Mouse (Mus musculus): Measurements from ENCODE around the gene Nrde2.
A peak's percentile ranks its signal among the peaks of the same experiment; 100 is the strongest.

DNA sequence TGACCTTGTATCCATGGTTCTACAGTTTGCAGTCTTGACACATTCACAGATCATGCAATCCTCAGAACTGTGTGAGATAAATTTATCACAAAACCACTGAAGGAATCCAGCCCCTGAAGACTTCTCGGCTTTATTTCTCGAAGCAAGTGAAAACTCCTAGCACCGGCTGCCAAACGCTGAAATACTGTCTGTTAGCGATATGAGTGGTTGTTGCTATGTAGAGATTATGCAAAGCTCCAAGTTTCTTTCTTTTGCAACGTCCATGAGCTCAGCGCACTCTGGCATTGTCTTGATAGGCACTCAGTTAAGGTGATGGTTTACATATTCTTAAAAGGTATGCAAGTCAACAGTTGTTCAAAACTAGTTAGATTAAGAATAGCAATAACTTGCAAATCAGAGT is 26.4 kb upstream of the Nrde2 start:
- TF ChIP-seq CTCF (IDR thresholded peaks at IDR 0.05; ENCODE audit: low read depth), result no peak
- TF ChIP-seq EP300 (IDR thresholded peaks at IDR 0.05; ENCODE audit: low read depth), result peak; percentile 37; the same call in 1 of the 2 replicates
